Mouse (Mus musculus) liver, embryonic 15.5 days (tissue): ENCODE results near the gene Cacna2d2. TPM values are rescaled to one million over a fixed set of nuclear protein-coding genes. Genes with fewer than 3 reads are reported as not detected.

ENCODE experiments used
- ATAC-seq: fragments of 200-750 bp; cut with Nextera tagmentation; 2 replicates; pipeline ENCODE4 v1.8.0; 2017; ENCODE audit warnings: moderate number of reproducible peaks, mild to moderate bottlenecking, moderate library complexity; ENCODE audit not compliant: insufficient read depth
- H3K27ac ChIP-seq: fragments of 300-500 bp; sonication (generic); replicated peaks from 2 replicates; pipeline ENCODE4 v1.5.1; 2015; ENCODE audit warnings: mild to moderate bottlenecking, inconsistent platforms
- H3K27me3 ChIP-seq: fragments of 300-500 bp; sonication (generic); 2 replicates; pipeline ENCODE4 v1.6.1; 2015; ENCODE audit warnings: mild to moderate bottlenecking, inconsistent platforms
- H3K36me3 ChIP-seq: fragments of 300-500 bp; sonication (generic); replicated peaks from 2 replicates; pipeline ENCODE4 v1.6.1; 2015; ENCODE audit warnings: moderate library complexity, mild to moderate bottlenecking, inconsistent platforms
- H3K4me1 ChIP-seq: fragments of 300-500 bp; sonication (generic); replicated peaks from 2 replicates; pipeline ENCODE4 v1.6.1; 2015; ENCODE audit warnings: inconsistent platforms
- H3K4me2 ChIP-seq: fragments of 300-500 bp; sonication (generic); 2 replicates; pipeline ENCODE4 v1.6.1; 2015; ENCODE audit warnings: moderate library complexity, mild to moderate bottlenecking, inconsistent platforms
- H3K4me3 ChIP-seq: fragments of 300-500 bp; sonication (generic); replicated peaks from 2 replicates; pipeline ENCODE4 v1.5.1; 2015; ENCODE audit warnings: mild to moderate bottlenecking, inconsistent platforms
- H3K9ac ChIP-seq: fragments of 300-500 bp; sonication (generic); 2 replicates; pipeline ENCODE4 v1.6.1; 2015; ENCODE audit warnings: moderate library complexity, mild to moderate bottlenecking, inconsistent platforms
- H3K9me3 ChIP-seq: fragments of 300-500 bp; sonication (generic); replicated peaks from 2 replicates; pipeline ENCODE4 v1.6.1; 2016; ENCODE audit warnings: inconsistent platforms
- WGBS: fragments of 180-500 bp; shearing (Covaris S2); methylation state at CpG from one replicate; pipeline ENCODE4 v1.1.7; 2015; ENCODE audit warnings: mixed read lengths; ENCODE audit not compliant: insufficient replicate concordance; 5-methylcytosine and 5-hydroxymethylcytosine counted together
- polyA plus RNA-seq: library from polyadenylated mRNA; unstranded; fragments of >200 nt; fragmentation: Nextera tagmentation; extraction: Ambion mirVana; gene quantifications from 2 replicates; pipeline ENCODE4 v1.2.1, GENCODE M21; 2015

The Cacna2d2 gene
- polyA plus RNA-seq, 1 experiment from 2014 or later: 0.02 TPM

- Histone ChIP-seq H3K9ac (no peak overlapping the region), H3K27me3 (peaks cover 30% of the 10 kb centered on the region), H3K36me3 (no peaks in the 10 kb centered on the region), H3K27ac (no peak overlapping the region), H3K4me1 (peaks cover 10% of the 10 kb centered on the region; the same call in 1 of the 2 replicates), H3K4me3 (no peak overlapping the region), H3K9me3 (no peaks in the 10 kb centered on the region), H3K4me2 (no peak overlapping the region)
- ATAC-seq: no peak
- WGBS: 74% methylated on average over 9 of the region's 9 CpGs
Measured at GRCm38 (mm10) chr9:107482004-107482403, 82.6 kb downstream of the Cacna2d2 start.

GRCm38 (mm10) chr9:107482770-107483169 is 83.4 kb downstream of the Cacna2d2 start:
- ATAC-seq: no peak
- H3K27ac ChIP-seq: no peak overlapping the region
- H3K27me3 ChIP-seq: peaks cover 30% of the 10 kb centered on the region
- H3K9me3 ChIP-seq: no peaks in the 10 kb centered on the region
- no peak overlapping the region for H3K9ac ChIP-seq
- peaks cover 10% of the 10 kb centered on the region; the same call in 1 of the 2 replicates for H3K4me1 ChIP-seq
- no peak overlapping the region for H3K4me2 ChIP-seq
- no peaks in the 10 kb centered on the region for H3K36me3 ChIP-seq
- WGBS: 58% methylated on average over 4 of the region's 4 CpGs
- H3K4me3 ChIP-seq: no peak overlapping the region

GRCm38 (mm10) chr9:107483714-107484113 is 84.3 kb downstream of the Cacna2d2 start:
- H3K9ac ChIP-seq: no peak overlapping the region
- H3K4me3 ChIP-seq: no peak overlapping the region
- no peak overlapping the region for H3K4me2 ChIP-seq
- no peaks in the 10 kb centered on the region for H3K9me3 ChIP-seq
- WGBS: 71% methylated on average over 5 of the region's 5 CpGs
- H3K27ac ChIP-seq: no peak overlapping the region
- H3K27me3 ChIP-seq: peaks cover 28% of the 10 kb centered on the region
- no peak for ATAC-seq
- H3K36me3 ChIP-seq: no peaks in the 10 kb centered on the region
- peaks cover 10% of the 10 kb centered on the region; the same call in 1 of the 2 replicates for H3K4me1 ChIP-seq

- Histone ChIP-seq H3K36me3 (no peaks in the 10 kb centered on the region), H3K4me3 (no peak overlapping the region), H3K27me3 (peaks cover 23% of the 10 kb centered on the region), H3K27ac (no peak overlapping the region), H3K9me3 (no peaks in the 10 kb centered on the region), H3K4me2 (no peak overlapping the region), H3K4me1 (peaks cover 10% of the 10 kb centered on the region; the same call in 1 of the 2 replicates), H3K9ac (no peak overlapping the region)
- no peak for ATAC-seq
- 76% methylated on average over 17 of the region's 17 CpGs for WGBS
Measured at GRCm38 (mm10) chr9:107484302-107484701, 84.9 kb downstream of the Cacna2d2 start.

- Histone ChIP-seq H3K4me3 (no peak overlapping the region), H3K36me3 (no peaks in the 10 kb centered on the region), H3K4me1 (peaks cover 8% of the 10 kb centered on the region), H3K9me3 (no peaks in the 10 kb centered on the region), H3K27ac (no peak overlapping the region), H3K9ac (no peak overlapping the region), H3K4me2 (no peak overlapping the region), H3K27me3 (peaks cover 18% of the 10 kb centered on the region)
- WGBS: 67% methylated on average over 6 of the region's 6 CpGs
- ATAC-seq: no peak
Measured at GRCm38 (mm10) chr9:107484766-107485165, 85.4 kb downstream of the Cacna2d2 start.

GRCm38 (mm10) chr9:107486086-107486485 is 86.7 kb downstream of the Cacna2d2 start:
- 61% methylated on average over 10 of the region's 10 CpGs for WGBS
- ATAC-seq: no peak
- Histone ChIP-seq H3K4me3 (no peak overlapping the region), H3K27ac (no peak overlapping the region), H3K4me1 (peaks cover 16% of the 10 kb centered on the region), H3K9me3 (no peaks in the 10 kb centered on the region), H3K36me3 (no peaks in the 10 kb centered on the region), H3K27me3 (peaks cover 7% of the 10 kb centered on the region; the same call in 1 of the 2 replicates), H3K4me2 (no peak overlapping the region), H3K9ac (no peak overlapping the region)

GRCm38 (mm10) chr9:107486507-107487225 is 87.3 kb downstream of the Cacna2d2 start:
- no peak overlapping the region for H3K27ac ChIP-seq
- WGBS: 58% methylated on average over 6 of the region's 6 CpGs
- H3K27me3 ChIP-seq: peaks cover under 1% of the 10 kb centered on the region; the same call in 1 of the 2 replicates
- H3K36me3 ChIP-seq: no peaks in the 10 kb centered on the region
- no peak overlapping the region for H3K4me3 ChIP-seq
- ATAC-seq: no peak
- H3K9me3 ChIP-seq: no peaks in the 10 kb centered on the region
- H3K4me1 ChIP-seq: peaks cover 20% of the 10 kb centered on the region
- H3K9ac ChIP-seq: no peak overlapping the region
- H3K4me2 ChIP-seq: no peak overlapping the region

- peak overlapping the region; percentile 44 for H3K4me2 ChIP-seq
Measured at GRCm38 (mm10) chr9:107490146-107490545, 90.7 kb downstream of the Cacna2d2 start.

GRCm38 (mm10) chr9:107490625-107491024 is 91.2 kb downstream of the Cacna2d2 start:
- H3K9me3 ChIP-seq: no peaks in the 10 kb centered on the region
- H3K27me3 ChIP-seq: no peaks in the 10 kb centered on the region
- H3K4me1 ChIP-seq: peaks cover 31% of the 10 kb centered on the region
- H3K4me3 ChIP-seq: peak overlapping the region; percentile 25
- no peak overlapping the region for H3K9ac ChIP-seq
- H3K36me3 ChIP-seq: no peaks in the 10 kb centered on the region
- peak; percentile 57; the same call in 1 of the 2 replicates for ATAC-seq
- 25% methylated on average over 6 of the region's 6 CpGs for WGBS
- H3K27ac ChIP-seq: no peak overlapping the region
- H3K4me2 ChIP-seq: peak overlapping the region; percentile 44

More at GRCm38 (mm10) chr9:107490146-107490545, 90.7 kb downstream of the Cacna2d2 start:
- ATAC-seq: peak; percentile 51
- Histone ChIP-seq H3K9ac (no peak overlapping the region), H3K27ac (no peak overlapping the region), H3K4me1 (peaks cover 26% of the 10 kb centered on the region), H3K9me3 (no peaks in the 10 kb centered on the region), H3K36me3 (no peaks in the 10 kb centered on the region), H3K27me3 (no peaks in the 10 kb centered on the region), H3K4me3 (peak overlapping the region; percentile 25)
- 46% methylated on average over 8 of the region's 8 CpGs for WGBS

GRCm38 (mm10) chr9:107493511-107493910 is 94.1 kb downstream of the Cacna2d2 start:
- H3K4me2 ChIP-seq: no peak overlapping the region
- peaks cover 50% of the 10 kb centered on the region for H3K4me1 ChIP-seq
- no peak overlapping the region for H3K4me3 ChIP-seq
- H3K9ac ChIP-seq: no peak overlapping the region
- peaks cover 7% of the 10 kb centered on the region; the same call in 1 of the 2 replicates for H3K27me3 ChIP-seq
- H3K9me3 ChIP-seq: no peaks in the 10 kb centered on the region
- H3K36me3 ChIP-seq: no peaks in the 10 kb centered on the region
- H3K27ac ChIP-seq: no peak overlapping the region
- ATAC-seq: no peak
- 36% methylated on average over 1 of the region's 1 CpGs for WGBS

- Histone ChIP-seq H3K9me3 (no peaks in the 10 kb centered on the region), H3K9ac (no peak overlapping the region), H3K4me3 (no peak overlapping the region), H3K27ac (no peak overlapping the region), H3K4me1 (peaks cover 50% of the 10 kb centered on the region), H3K4me2 (no peak overlapping the region), H3K27me3 (peaks cover 12% of the 10 kb centered on the region; the same call in 1 of the 2 replicates), H3K36me3 (no peaks in the 10 kb centered on the region)
- ATAC-seq: no peak
- whole genome bisulfite sequencing: 78% methylated on average over 12 of the region's 12 CpGs
Measured at GRCm38 (mm10) chr9:107494238-107494637, 94.8 kb downstream of the Cacna2d2 start.
